ENCODE assay signal across 8 mouse cellular contexts in genomic region chr7:125444464-125445401, GRCm38 (mm10). TPM values are rescaled to one million over a fixed set of nuclear protein-coding genes. Genes with fewer than 3 reads are reported as not detected.
A peak's percentile ranks its signal among the peaks of the same experiment; 100 is the strongest.
DNase-seq lines count a peak whose midpoint lies in the region; ATAC-seq lines count a peak whose summit lies in the region.

Kdm8 (plus strand) TSS chr7:125444676.

- H3K4me2 ChIP-seq in intestine, embryonic 14.5 days (ENCODE audit: low read length), result peak within 1 kb of the TSS; percentile 78

- no peaks in the 10 kb centered on the region for H3K36me3 ChIP-seq in intestine, embryonic 14.5 days (ENCODE audit: control insufficient read depth, insufficient read depth, low read length)

- intact Hi-C loops in left cerebral cortex, postnatal 14 days (cut with DNase I), result no loop called here

- peak within 1 kb of the TSS; percentile 64 for H3K9ac ChIP-seq in intestine, embryonic 14.5 days (ENCODE audit: low read length)

- peaks cover 7% of the 10 kb centered on the region for H3K4me1 ChIP-seq in intestine, embryonic 14.5 days (replicated peaks; ENCODE audit: control insufficient read depth, insufficient read depth, low read length)

- no peaks in the 10 kb centered on the region for H3K9me3 ChIP-seq in intestine, embryonic 14.5 days (ENCODE audit: control insufficient read depth, low read length)

- no peaks in the 10 kb centered on the region for H3K27me3 ChIP-seq in intestine, embryonic 14.5 days (replicated peaks; ENCODE audit: control insufficient read depth, insufficient read depth, low read length)

- peak; percentile 95 for ATAC-seq in intestine, embryonic 14.5 days (replicated peaks; ENCODE audit: low FRiP score, low TSS enrichment, low read depth)

- 3% methylated on average over 61 of the region's 61 CpGs for WGBS in intestine, embryonic 14.5 days

- H3K27ac ChIP-seq in intestine, embryonic 14.5 days (ENCODE audit: low read depth), result peak within 1 kb of the TSS; percentile 95

- peak; percentile 84 for DNase-seq in adrenal gland, adult 18-20 months (ENCODE audit: low spot score in 2 of 2)
- peak; percentile 97 for DNase-seq in embryo, embryonic 11 days
- DNase-seq in gastrocnemius, postnatal 25 days, result peak; percentile 91
- peak; percentile 99 for DNase-seq in intestine, embryonic 14.5 days (ENCODE audit: low spot score)
- peak; percentile 91 to 94 for DNase-seq in left cerebral cortex, postnatal 14 days (ENCODE audit: low spot score in 2 of 2)
- peak; percentile 97 for DNase-seq in mesoderm, embryonic 11.5 days (ENCODE audit: low read depth, low spot score)
- DNase-seq in right cerebral cortex, postnatal 36 days (ENCODE audit: low spot score in 2 of 2), result peak; percentile 88 to 89
- DNase-seq in yolk sac, embryonic 10.5 days (ENCODE audit: low spot score), result peak; percentile 94

- H3K4me3 ChIP-seq in intestine, embryonic 14.5 days (ENCODE audit: low read depth, low read length), result peak within 1 kb of the TSS; percentile 65

RNA-seq across cellular contexts. Expression of gene Kdm8, which starts in this region (rescaled TPM):
- total RNA-seq in adrenal gland, adult 18-20 months (2021), result 1 to 10 TPM; 2.6 to 4.1 TPM
- 1 to 10 TPM; 4.1 to 4.5 TPM for total RNA-seq in gastrocnemius, postnatal 25 days (2021)
- 9.9 and 13.0 TPM in 2 replicates for polyA plus RNA-seq in intestine, embryonic 14.5 days (2014; fragmentation: Nextera tagmentation; extraction: Ambion mirVana)
- total RNA-seq in left cerebral cortex, postnatal 14 days (2021), result 1 to 10 TPM; 3.4 to 3.8 TPM

Comparison
In these comparisons a context has a peak if more than half of its experiments do, and no peak if none do; other contexts are left out.
1. Peak in every context shown above with its lines: DNase-seq, ATAC-seq, H3K4me3 ChIP-seq and H3K27ac ChIP-seq.